Mouse (Mus musculus) pancreas, adult 10 weeks (tissue): Measurements from ENCODE around the gene Wdr53. TPM values are rescaled to one million over a fixed set of nuclear protein-coding genes. Genes with fewer than 3 reads are reported as not detected.

ENCODE experiments used
- polyA plus RNA-seq: library from polyadenylated mRNA; stranded (reverse); fragments of 350-450 nt; fragmentation: Illumina TruSeq; extraction: RNeasy Lipid Tissue Mini Kit (QIAGEN cat#74804); gene quantifications from one replicate; pipeline ENCODE4 v1.2.3, GENCODE M21; 2015; ENCODE audit warnings: low read depth, low replicate concordance; ENCODE audit not compliant: insufficient read depth

The Wdr53 gene
- polyA plus RNA-seq: 2.8 TPM

GRCm38 (mm10) chr16:32246952-32247370 lies at the start of gene Wdr53, which contains the start of gene Fbxo45:
TSS of gene Wdr53 (plus strand) at chr16:32247227.
TSS of gene Fbxo45 (minus strand) at chr16:32247158.

GRCm38 (mm10) chr16:32271291-32271690 lies 24.3 kb downstream of the Wdr53 start, which contains the start of gene Smco1:
TSS of gene Smco1 (plus strand) at chr16:32271468.

GRCm38 (mm10) chr16:32277308-32278256 lies 30.6 kb downstream of the Wdr53 start, which contains the start of gene Rnf168:
TSS of gene Rnf168 (plus strand) at chr16:32277459.

Other genes starting within 250 kb of the Wdr53 start
- gene Senp5, start 243.9 kb upstream of the Wdr53 start, polyA plus RNA-seq: 3.4 TPM
- 7.0 TPM for gene Pak2, start 167.9 kb upstream of the Wdr53 start, polyA plus RNA-seq
- 8.1 TPM for gene Pigx, start 147.5 kb upstream of the Wdr53 start, polyA plus RNA-seq
- gene Cep19, start 147.4 kb upstream of the Wdr53 start, polyA plus RNA-seq: 4.2 TPM
- gene Nrros, start 81.6 kb upstream of the Wdr53 start, polyA plus RNA-seq: 7.9 TPM
- not detected for gene Bex6, start 67.4 kb upstream of the Wdr53 start, polyA plus RNA-seq
- gene Fbxo45, start 69 bp upstream of the Wdr53 start, polyA plus RNA-seq: 2.3 TPM
- gene Smco1, start 24.2 kb downstream of the Wdr53 start, polyA plus RNA-seq: not detected
- 3.5 TPM for gene Rnf168, start 30.2 kb downstream of the Wdr53 start, polyA plus RNA-seq
- gene Ubxn7, start 85.0 kb downstream of the Wdr53 start, polyA plus RNA-seq: 2.9 TPM
- not detected for gene Tm4sf19, start 153.3 kb downstream of the Wdr53 start, polyA plus RNA-seq
- gene Tctex1d2, start 172.5 kb downstream of the Wdr53 start, polyA plus RNA-seq: 2.8 TPM
- 6.3 TPM for gene Pcyt1a, start 183.7 kb downstream of the Wdr53 start, polyA plus RNA-seq
- not detected for gene Slc51a, start 240.7 kb downstream of the Wdr53 start, polyA plus RNA-seq
- gene Zdhhc19, start 249.0 kb downstream of the Wdr53 start, polyA plus RNA-seq: not detected